Mouse (Mus musculus): Measurements from ENCODE around the gene 0610009B22Rik.

DNA sequence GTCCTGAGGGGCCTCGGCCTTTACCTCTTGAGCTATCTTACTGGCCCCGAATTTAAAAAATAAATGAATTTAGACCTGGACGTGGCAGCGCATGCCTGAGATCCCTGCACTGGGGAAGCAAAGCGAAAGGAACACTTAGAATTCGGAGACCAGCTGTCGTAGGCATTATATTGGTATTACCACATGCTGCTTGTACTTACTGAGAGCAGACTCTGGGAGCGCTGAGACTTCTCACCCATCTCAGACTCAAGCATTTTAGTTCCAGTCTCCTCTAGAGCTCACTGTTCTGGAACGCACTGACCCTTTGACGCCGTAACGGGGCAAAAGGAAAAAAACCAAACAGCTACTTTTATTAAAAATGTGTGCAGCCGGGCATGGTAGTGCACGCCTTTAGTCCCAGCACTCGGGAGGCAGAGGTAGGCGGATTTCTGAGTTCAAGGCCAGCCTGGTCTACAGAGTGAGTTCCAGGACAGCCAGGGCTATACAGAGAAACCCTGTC lies 26.8 kb downstream of the 0610009B22Rik start:
- TF ChIP-seq POLR2A (IDR thresholded peaks at IDR 0.05; ENCODE audit: extremely low read depth, insufficient read depth, low read length) (no peak), CTCF (IDR thresholded peaks at IDR 0.05; ENCODE audit: low read depth, low read length) (no peak)

Measured in liver, adult 2 months (tissue).